Mouse (Mus musculus) ES-E14 (cell line): ENCODE data around the gene Tent4a.

ENCODE experiments used
- HCFC1 ChIP-seq: IDR thresholded peaks from 2 replicates; pipeline ENCODE4 v1.6.1; 2012; ENCODE audit warnings: low read length, inconsistent platforms, borderline replicate concordance; ENCODE audit not compliant: insufficient read depth
- MAFK ChIP-seq: IDR thresholded peaks from 2 replicates; pipeline ENCODE4 v1.6.1; 2014; ENCODE audit warnings: mild to moderate bottlenecking, low read depth, low read length, inconsistent platforms; ENCODE audit not compliant: insufficient read depth
- ZC3H11A ChIP-seq: IDR thresholded peaks from 2 replicates; pipeline ENCODE4 v1.6.1; 2012; ENCODE audit warnings: low read depth, mild to moderate bottlenecking, inconsistent platforms, low read length, borderline replicate concordance
- ZNF384 ChIP-seq: IDR thresholded peaks from 2 replicates; pipeline ENCODE4 v1.6.1; 2012; ENCODE audit warnings: low read depth, low read length, inconsistent platforms

DNA sequence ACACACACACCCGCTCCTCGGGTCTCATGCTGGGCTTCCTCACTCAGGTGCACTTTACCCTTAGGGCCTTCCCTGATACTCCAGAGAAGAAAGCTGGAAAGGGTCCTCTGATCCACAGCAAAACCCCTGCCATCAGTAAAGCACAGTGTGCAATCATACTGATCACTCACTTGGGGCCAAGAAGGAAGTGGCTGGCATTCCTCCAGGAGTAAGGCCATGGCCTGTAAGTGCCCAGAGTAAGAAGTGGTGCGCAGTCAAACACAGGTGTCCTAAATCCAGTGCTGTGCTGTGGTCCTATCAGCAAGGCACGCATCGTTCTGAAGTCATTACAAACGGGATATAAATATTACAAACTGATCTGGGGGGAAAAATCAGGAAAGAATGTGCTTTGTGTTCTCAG, 17.0 kb downstream of the Tent4a start:
- TF ChIP-seq ZC3H11A (no peak), MAFK (no peak), ZNF384 (no peak), HCFC1 (no peak)
